Mouse (Mus musculus): ENCODE results near the gene Aqp9. TPM values are rescaled to one million over a fixed set of nuclear protein-coding genes. Genes with fewer than 3 reads are reported as not detected.
A peak's percentile ranks its signal among the peaks of the same experiment; 100 is the strongest.

Gene Aqp9
- 58.1 and 58.9 TPM in 2 replicates for total RNA-seq (2017)

GRCm38 (mm10) chr9:71168511-71168910 is at the start of gene Aqp9:
Aqp9 (minus strand) TSS chr9:71168682.
- no peak for ATAC-seq (ENCODE audit: extremely low read depth, insufficient number of reproducible peaks, low FRiP score, poor library complexity, severe bottlenecking)

DNA sequence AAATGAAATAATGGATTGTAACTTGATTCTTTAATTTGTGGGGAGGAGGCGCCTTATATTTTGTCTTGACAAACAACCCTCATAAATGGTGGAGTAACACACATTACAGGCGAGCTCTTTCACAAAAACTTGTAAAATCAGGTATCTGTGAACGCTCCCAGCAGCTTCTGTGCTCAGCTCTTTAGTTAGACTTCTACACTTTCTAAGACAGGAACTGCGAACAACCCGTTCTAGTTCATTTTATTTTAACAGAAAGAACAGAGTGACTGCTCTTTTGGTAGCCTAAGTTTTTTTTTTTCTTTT is 49.3 kb upstream of the Aqp9 start:
- ATAC-seq (ENCODE audit: extremely low read depth, insufficient number of reproducible peaks, low FRiP score, poor library complexity, severe bottlenecking), result no peak

DNA sequence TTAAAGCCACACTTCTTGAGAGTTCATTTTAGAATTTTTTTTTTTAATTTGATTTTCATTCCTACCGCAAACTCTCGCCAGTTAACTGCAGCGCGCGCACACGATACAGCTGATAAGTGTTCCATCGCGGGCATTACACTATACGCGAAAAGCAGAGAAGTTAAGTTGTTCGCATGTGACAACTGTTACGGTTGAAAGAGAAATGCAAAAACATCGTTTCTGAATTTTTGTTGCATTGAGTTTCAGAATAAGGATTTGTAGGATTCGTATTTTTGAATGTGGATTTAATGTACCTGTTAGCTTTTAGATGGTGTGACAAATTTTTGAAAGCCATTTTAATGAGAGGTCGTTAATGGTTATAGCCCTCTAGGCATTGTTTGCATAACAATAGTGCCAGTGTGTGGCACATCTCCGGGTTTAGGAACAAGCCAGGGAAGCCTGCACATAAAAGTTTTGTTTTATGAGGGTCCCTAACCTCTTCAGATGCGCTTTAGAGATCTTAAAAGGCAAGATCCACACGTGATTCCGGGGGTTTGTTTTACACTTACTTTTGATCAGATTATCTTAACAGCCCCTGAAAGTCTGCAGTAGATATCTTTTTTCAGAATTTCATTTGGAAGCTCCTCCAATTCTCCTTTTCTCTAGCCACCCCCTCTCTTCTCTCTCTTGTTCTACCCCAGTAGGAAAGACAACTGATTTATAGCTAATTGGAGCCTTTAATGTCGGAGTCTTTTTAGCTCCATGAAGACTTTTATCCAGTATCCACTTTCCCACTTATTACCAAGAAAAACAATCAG is 48.7 kb upstream of the Aqp9 start:
- ATAC-seq (ENCODE audit: extremely low read depth, insufficient number of reproducible peaks, low FRiP score, poor library complexity, severe bottlenecking), result no peak

DNA sequence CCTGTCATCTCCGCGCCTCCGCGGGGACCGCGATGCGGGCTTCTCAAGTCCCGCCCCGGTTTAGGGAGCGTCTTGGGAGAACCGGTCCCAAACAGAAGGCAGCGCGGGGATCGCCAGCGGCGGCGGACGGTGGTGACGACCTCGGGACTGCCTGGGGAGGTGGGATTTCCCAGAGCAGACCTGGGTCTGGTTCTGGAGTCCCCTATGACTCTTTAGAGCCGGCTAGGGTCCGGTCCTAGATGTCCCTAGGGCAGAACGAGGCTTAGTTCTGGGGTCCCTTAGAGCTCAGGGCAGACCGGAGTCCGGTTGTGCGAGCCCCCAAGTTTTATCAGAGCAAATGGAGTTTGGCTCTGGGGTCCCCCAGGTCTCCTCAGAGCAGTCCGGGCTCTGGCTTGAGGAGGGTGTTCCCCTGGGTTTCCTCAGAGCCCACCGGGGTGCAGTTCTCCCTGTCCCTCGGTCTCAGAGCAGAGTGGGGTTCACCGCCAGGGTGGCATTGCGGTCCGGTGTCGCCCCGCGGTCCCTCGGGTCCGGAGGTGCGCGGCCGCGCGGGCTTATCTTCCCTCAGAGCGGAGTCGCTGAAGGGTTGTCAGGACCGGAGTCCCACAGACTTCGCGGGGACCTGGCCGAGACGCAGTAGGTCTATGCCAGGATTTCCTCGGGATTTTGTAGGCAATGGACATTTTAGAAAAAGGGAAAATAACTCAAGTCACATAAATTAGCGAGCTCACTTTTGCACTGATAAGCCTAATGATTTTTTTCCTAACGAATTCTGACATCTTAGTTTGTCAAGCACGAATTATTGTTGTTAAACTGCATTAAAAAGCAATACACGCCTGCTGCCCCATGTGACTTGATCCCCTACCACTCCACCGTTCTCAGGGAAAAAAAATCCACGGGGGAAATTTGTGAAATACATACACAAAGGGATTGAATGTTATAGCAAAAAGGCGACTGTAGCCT is 47.8 kb upstream of the Aqp9 start:
- no peak for ATAC-seq (ENCODE audit: extremely low read depth, insufficient number of reproducible peaks, low FRiP score, poor library complexity, severe bottlenecking)

DNA sequence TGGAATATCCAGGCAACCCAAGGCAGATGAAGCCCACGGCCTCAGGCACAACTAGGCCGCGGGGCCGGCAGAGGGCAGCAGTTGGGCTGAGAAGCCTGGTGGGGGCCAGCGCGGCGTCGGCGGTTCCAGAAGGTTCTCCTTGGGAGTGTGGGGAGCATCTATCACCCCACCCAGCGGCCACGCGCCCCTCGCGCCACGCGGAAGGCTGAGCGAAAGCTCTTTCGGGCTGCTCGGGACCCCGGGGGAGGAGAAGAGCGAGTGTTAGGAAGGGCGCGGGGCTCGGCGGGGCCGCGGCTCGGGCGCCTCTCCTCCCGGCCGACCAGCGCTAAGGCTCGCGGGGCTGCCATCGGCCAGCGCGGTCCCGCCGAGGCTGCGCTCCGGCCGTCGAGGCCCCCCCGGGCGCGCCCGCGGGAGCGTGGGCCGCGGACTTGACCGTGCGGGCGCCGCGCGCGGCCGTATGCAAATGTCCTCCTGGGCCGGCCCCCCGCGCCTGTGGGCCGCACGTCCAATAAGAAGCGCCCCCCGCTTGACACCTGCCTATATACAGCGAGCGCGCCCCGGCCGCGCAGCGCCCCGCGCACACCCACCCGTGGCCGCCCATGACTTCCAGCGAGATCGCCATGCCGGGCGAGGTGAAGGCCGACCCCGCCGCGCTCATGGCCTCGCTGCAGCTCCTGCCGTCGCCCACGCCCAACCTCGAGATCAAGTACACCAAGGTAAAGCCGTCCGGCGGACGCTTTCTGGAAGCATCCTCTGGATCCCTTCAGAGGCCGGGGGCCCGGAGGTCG is 47.0 kb upstream of the Aqp9 start, which contains the start of gene Aldh1a2:
TSS of gene Aldh1a2 (plus strand) at position 542 of the 788 bp plus-strand sequence.
- 0 out of 2 replicates have a peak, but pooled peaks have one; percentile 9 for ATAC-seq (ENCODE audit: extremely low read depth, insufficient number of reproducible peaks, low FRiP score, poor library complexity, severe bottlenecking)

DNA sequence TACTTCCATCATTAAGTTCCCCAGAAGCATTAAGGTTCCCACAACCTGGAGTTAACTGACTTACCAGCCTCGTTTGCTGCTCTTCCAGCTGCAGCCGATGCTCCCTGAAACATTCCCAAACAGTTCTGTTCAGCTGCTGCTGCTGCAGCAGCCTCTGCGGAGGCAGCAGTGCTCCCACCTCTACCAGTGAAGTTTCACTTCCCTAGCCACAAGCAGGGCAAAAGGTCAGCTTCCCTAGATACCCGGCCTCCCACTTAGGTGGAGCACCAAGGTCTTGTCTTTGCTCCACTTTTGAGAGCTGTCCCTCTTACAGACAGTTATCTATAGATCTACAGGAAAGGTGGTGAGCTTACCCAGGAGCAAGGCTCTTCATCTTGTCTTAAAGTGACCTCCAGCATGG is 45.2 kb upstream of the Aqp9 start:
- peak; percentile 30; the same call in 1 of the 2 replicates for ATAC-seq (ENCODE audit: extremely low read depth, insufficient number of reproducible peaks, low FRiP score, poor library complexity, severe bottlenecking)

- no peak for ATAC-seq (ENCODE audit: extremely low read depth, insufficient number of reproducible peaks, low FRiP score, poor library complexity, severe bottlenecking)
Measured at GRCm38 (mm10) chr9:71210870-71211269, 42.4 kb upstream of the Aqp9 start.

GRCm38 (mm10) chr9:71209299-71209698 is 40.8 kb upstream of the Aqp9 start:
- ATAC-seq (ENCODE audit: extremely low read depth, insufficient number of reproducible peaks, low FRiP score, poor library complexity, severe bottlenecking), result no peak

- ATAC-seq (ENCODE audit: extremely low read depth, insufficient number of reproducible peaks, low FRiP score, poor library complexity, severe bottlenecking), result no peak
Measured at GRCm38 (mm10) chr9:71202265-71202664, 33.8 kb upstream of the Aqp9 start.

GRCm38 (mm10) chr9:71198826-71199225 is 30.3 kb upstream of the Aqp9 start:
- ATAC-seq (ENCODE audit: extremely low read depth, insufficient number of reproducible peaks, low FRiP score, poor library complexity, severe bottlenecking), result no peak

DNA sequence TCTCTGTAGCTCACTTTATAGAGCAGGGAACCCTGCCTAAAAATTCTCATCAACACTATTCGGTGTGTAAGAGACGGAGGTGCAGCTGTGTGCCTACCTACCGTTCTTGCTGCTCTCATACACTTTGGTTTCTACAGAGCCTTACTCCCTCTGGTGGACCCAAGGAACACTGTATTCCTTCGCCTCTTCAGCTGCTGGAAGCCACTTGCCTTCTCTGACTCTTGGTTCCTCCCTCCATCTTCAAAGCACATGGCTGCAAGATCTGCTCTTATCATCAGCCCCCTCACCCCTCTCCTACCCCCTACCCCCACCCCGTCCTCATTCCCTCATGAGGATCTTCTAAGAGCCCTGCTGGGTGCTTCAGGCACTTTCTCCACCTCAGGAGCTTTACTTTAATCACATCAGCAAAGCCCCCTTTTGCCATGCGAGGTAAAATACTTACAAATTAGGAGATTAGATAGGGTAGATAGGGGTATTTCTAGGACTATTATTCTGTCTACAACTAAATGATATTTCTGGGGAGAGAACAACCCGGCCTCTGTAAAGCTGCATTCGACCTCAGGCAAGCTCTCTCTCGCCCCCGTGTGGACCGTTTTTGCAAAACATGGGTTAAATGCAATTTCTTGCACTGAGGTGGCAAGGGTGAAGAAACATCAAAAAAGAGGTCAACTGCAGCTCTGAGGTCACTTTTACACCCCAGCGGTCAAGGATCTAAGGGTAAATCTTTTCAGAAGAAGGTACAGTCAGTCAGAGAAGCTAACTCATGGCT is 20.3 kb upstream of the Aqp9 start:
- ATAC-seq (ENCODE audit: extremely low read depth, insufficient number of reproducible peaks, low FRiP score, poor library complexity, severe bottlenecking), result peak; percentile 80; the same call in 1 of the 2 replicates

- no peak for ATAC-seq (ENCODE audit: extremely low read depth, insufficient number of reproducible peaks, low FRiP score, poor library complexity, severe bottlenecking)
Measured at GRCm38 (mm10) chr9:71187396-71187795, 18.9 kb upstream of the Aqp9 start.

DNA sequence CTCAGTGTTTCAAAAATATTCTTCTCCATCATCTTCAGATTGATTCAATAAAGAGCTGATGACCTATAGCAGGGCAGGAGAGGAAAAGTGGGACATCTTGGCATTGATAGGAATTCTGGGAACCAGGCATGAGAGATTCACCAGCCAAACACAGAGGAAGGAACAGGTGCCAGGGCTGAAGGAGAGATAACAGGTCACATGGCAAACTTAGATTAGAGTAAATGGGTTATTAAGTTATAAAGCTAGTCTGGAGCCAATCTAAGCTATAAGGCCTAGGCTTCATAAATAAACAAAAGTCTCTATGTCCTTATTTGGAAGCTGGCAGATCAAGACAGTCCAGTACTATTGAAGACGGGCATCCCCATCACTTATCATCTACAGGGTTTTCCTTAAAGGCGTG is 17.3 kb upstream of the Aqp9 start:
- no peak for ATAC-seq (ENCODE audit: extremely low read depth, insufficient number of reproducible peaks, low FRiP score, poor library complexity, severe bottlenecking)

GRCm38 (mm10) chr9:71185285-71185684 is 16.8 kb upstream of the Aqp9 start:
- ATAC-seq (ENCODE audit: extremely low read depth, insufficient number of reproducible peaks, low FRiP score, poor library complexity, severe bottlenecking), result no peak

DNA sequence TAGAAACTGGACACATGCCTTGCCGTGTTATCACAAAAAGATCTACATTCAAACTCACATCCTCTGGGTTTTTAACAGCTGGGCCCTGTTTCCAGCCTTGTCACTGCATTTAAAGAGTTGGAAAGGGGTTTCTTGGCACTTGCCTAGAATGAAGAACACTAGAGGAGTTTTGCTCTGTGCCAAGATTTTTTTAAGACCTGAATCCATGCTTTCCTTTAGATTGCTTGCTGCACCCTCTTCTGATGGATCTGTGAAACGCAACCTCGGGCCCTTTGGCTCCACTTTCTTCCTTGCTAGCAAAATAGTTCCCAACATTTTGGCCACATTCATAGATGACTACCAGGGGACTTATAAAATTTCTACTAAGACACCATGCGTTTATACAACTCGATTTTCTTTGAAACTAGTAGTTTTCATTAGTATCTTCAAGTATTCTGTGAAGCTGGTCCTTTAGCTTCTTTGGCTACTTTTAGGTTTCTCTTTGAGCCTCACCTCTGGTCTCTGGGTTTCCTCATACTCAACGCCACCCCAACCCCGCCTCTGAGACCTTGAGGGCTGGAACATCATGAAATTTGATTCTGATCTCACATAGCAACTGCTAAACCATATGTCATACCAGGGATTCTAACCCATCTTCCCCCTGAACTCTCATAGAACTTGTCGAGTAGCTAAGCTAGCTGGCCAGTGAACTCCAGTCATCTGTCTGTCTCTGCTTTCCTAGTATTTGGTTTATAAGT is 11.7 kb upstream of the Aqp9 start:
- no peak for ATAC-seq (ENCODE audit: extremely low read depth, insufficient number of reproducible peaks, low FRiP score, poor library complexity, severe bottlenecking)

DNA sequence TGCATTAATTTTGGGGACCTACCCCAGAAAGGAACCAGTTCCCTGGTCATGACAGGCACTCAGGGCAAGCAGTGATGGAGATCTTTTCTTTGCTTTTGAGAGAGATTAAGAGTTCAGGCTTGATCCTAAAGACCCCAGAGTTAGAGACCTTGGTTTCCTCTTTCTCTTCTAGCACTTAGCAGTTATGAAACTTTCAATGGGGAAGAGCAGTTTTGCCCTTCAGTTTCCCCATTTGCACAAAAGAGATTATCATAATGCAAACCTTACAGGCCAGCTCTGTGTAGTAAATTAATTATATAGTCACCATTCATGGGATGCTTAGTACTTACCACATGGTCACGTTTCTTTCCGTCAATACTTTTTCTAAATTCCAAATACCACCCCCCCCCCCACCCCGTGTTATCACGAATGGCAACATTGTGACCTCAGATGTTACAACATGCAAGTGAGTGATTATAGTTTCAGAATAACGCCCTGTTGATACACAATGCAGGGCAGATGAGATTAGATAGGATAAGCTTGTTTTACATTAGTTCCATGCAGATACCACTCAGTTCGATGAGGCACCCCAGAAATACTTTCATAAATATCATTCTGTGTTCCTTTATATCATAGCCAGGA is 10.9 kb upstream of the Aqp9 start:
- no peak for ATAC-seq (ENCODE audit: extremely low read depth, insufficient number of reproducible peaks, low FRiP score, poor library complexity, severe bottlenecking)

DNA sequence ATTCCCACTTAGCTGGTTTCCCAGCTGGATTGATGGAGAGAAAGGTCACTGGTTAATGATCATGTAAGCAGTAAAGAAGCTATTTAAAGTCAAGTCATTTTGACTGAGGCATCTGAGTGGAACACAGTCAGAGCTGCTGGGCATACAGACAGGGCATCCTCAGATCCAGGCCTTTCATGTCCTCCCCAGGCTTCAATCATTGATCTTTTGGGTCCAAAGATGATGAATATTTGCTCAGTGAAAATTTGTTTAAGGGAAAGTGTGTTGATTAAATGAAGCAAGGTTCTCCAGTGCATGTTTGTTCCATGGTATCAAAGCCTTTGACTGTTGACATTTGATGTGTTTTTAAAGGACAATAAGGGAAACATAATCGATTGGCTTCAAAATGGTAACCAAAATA is 7.2 kb upstream of the Aqp9 start:
- no peak for ATAC-seq (ENCODE audit: extremely low read depth, insufficient number of reproducible peaks, low FRiP score, poor library complexity, severe bottlenecking)
